Mouse (Mus musculus) frontal cortex, postnatal 10 days (tissue): Measurements from ENCODE around the gene Suclg1.

Experiments
- DNase-seq, 2 experiments: peaks; one replicate each; pipeline ENCODE4 v3.0.0; 2022; ENCODE audit warnings: low spot score in 2 of 2, mixed read lengths in 1 of 2

Suclg1 gene

GRCm38 (mm10) chr6:73322306-73322705, 74.1 kb downstream of the Suclg1 start:
- DNase-seq: no peak
